Mouse (Mus musculus) right cerebral cortex, adult 2 months (tissue): Measurements from ENCODE around the gene Rgsl1.

Experiments used
- DNase-seq, 2 experiments: peaks; one replicate each; pipeline ENCODE4 v3.0.0; 2021 to 2022; ENCODE audit warnings: low spot score in 2 of 2

Gene Rgsl1

DNA sequence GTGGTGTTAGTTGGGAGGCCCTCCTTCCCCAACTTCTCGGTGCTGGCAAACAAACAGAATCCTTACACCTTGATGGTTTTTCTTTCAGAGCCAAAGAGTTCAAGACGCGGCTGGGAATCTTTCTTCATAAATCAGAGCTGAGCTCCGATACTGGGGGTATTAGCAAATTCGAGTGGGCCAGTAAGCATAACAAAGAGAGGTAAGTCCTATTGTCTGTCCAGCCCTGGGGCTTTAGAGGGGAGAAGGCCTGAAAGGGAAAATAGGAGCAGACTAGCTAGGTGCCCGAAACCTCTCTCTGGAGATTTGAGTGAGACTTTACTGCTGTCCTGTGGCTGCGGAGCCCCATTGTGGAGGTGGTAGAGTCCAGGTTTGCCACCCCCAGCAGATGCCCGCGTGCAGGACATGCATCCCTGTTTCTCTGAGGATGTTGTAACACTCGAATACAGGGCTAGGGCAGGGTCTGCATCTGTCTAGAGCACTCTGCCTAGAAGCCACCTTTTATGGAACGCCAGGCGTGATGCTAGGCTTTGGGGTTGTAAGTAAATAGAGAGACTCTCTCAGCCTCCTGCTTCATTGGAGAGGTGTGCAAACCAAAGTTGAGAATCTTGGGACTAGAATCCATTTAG is 103.1 kb downstream of the Rgsl1 start:
- DNase-seq, result no peak

DNA sequence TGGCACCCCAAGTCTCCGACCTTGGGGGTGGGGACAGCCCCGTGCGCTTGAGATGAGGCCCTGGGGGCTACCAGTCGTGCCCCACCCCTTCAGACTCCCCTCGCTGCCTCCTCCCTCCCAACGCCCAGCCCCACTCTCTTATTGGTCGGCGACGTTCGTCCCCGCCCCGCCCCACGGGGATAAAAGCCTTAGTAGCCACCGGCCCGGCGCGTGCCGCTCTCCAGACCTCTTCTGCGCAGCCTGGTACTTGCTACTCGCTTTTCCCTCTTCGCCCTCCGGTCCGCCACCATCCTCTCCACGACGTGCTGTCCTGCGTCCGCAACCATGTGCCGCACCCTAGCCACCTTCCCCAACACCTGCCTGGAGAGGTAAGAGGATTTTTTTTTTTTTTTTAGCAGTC is 103.8 kb downstream of the Rgsl1 start, which contains the start of gene Rgs16:
Gene Rgs16, plus strand, starts transcription at position 205 of the 400 bp plus-strand sequence.
- DNase-seq, result peak in 1 of 2 experiments; percentile 62

DNA sequence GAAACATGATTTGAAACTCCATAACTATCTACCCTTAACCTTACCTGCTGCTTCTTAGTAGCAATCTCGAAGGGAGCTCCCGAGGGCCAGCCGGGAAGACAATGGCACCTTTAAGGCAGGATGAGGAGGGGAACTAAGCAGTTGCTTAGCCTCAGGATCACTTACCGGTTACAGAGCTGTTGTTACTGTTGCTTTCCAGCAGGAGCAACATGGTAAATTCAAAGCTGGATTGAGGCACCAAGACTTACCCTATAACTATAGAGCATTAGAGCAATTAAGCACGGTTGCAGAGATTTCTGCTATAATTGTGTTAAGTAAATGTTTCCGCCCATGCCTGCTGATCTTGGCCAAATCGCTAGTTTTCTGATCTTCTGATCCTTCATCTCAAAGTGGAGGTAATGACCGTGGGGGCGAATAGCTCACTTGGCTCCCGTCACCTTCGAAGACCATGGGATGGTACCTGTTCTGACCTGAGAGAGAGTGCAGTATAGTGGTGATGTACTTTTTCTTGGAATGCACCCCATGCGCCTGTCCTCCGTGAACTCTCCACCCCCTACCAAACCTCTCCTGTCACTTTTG is 104.4 kb downstream of the Rgsl1 start:
- no peak for DNase-seq

DNA sequence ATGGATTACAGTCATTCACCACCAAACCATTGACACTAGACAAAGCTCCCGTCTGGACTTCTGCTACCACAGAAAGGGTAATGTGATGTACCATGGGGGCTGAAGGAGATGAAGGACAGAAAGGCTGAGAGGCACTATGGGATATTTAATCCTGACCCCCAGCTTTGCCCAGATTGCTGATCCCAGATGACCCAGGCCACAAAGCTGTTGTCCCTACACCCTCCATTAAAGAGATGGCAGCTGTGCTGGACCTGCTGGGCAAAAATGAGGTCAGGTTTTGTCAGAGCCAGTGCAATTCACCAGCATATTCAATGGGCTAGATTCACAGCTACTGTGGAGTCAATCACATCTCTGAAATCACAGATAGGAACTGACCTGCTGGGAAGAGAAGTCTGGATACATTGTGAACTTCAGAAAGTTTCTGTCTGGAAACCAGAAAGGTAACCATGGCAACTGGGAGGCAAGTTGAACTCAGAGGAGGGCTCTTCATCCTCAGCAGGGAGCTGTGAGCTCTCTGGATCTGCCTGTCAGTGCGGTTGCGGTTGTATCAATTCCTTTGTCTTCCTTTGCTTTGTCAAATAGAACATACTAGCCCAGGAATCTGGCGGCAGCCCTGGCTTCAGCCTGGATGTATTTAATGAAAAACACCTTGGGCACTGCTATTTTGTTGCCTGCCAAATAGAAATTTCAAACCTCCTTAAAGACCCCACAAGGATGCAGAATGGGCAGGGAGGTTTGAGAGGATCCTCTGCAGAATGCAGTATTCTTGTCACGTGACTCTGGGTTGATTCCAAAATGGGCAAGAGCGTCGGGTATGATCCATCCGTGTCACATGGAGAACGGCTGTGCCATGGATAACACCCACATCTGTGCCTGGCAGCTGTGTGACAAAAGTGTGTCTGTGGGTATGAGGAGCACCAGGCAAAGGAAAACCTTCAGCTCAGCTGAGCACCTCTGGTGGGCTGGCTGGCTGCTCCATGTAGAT is 106.5 kb downstream of the Rgsl1 start:
- no peak for DNase-seq

DNA sequence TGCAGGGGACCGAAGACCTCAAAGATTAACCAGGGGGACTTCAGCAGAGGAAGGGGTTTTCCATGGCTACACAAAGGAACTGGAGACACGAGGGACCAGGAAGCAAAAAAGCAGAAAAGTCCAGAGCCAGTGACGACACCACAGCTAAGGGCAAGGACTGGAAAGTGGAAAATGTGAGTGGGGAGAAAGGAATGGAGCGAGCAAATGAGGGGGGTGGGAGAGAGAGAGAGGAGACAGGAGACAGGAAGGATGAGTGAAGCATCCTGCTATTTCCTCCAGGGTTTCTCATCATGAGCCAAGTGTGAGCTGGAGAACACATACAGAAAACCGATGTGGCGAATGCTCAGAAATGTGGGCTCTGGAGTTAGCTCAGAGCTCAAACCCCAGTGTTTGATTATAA is 107.8 kb downstream of the Rgsl1 start:
- no peak for DNase-seq

DNA sequence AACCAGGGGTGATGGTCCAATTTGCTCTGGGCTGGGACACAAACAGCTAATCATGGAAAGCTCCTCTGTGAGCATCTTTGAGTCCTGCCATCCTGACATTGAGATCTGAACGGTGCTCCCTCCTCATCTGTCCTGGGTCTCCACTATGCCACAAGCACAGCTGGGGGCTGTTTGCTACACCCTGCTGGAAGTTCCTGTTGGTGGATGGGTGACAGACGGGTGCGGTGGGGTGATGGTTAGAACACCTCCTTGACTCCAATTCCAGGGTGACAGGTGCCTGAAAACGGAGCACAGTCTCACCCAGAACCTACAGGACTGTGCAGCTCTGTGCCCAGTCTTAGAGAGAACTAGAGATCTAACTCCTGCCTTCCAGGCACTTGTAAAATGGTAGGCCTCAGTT is 109.1 kb downstream of the Rgsl1 start:
- no peak for DNase-seq

DNA sequence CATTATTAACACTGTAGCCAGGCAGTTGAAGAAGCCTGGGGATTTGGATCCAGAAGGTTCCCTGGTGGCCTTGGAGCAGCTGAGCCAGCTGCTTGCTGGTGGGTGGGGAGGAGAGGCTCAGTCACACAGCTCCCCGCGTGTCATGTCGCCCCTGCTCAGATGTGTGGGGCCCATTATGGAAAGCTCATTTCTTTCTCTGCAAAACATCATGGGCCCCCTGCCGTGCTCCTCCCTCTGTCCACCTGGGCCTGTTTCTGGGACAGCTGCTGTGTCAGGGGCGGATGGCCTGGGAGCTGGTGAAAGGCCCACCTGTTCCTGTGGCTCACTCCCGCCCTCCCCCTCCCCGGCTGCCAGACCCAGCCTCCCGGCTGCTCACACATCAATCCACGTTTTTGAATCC is 110.8 kb downstream of the Rgsl1 start:
- no peak for DNase-seq

DNA sequence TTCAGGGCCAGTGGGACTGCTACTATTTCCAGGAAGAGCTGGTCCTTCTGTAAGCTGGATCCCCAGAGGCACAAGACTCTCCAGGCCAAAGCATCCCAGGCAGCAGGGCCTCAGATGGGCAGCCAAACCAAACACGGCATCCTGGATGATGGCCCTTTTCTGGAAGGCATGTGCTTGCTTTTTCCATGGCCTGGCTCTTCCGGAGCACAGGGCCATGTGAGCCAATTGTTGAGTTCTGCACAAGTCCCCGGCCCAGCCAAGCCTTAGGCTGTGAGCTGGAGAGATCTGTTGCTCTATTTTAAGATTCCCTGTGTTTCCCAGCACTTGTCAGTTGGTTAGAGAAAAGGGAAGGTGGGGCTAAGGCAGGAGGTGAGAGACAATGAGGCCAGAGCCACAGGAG is 113.3 kb downstream of the Rgsl1 start:
- DNase-seq, result no peak

DNA sequence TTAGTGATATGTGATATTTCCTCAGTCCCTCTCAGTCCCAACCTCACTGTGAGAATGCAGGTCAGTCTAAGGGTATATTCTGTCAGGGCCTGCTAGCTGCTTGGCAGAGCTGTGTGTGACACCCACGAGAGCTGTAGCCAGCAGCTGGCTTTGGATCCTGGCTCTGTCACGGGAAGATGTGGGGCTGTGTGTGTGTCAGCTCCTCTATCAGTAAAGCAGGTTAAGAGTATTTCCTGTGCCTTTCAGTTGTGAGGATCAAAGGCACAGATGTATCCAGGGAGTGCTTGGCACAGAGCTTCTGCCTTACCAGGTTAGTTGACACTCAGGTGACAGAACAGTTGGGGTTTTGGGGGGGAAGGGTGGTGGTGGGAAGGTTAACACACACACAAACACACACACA is 114.1 kb downstream of the Rgsl1 start:
- DNase-seq, result no peak
